Mouse (Mus musculus) adrenal gland, adult (tissue): ENCODE results near the gene Pex5.

Experiments used
- DNase-seq, 2 experiments: peaks; one replicate each; pipeline ENCODE4 v3.0.0; 2022 to 2023; ENCODE audit warnings: low spot score in 1 of 2; ENCODE audit not compliant: inconsistent age in 2 of 2

Gene Pex5

GRCm38 (mm10) chr6:124414927-124415325 is at the start of gene Pex5:
TSS of gene Pex5 (minus strand) at chr6:124415067.
- DNase-seq = peak; percentile 97 to 99

GRCm38 (mm10) chr6:124463881-124464291 is 49.0 kb upstream of the Pex5 start:
- no peak for DNase-seq

- DNase-seq = no peak
Observed at GRCm38 (mm10) chr6:124459388-124459787, 44.5 kb upstream of the Pex5 start.

GRCm38 (mm10) chr6:124458505-124458904 is 43.6 kb upstream of the Pex5 start:
- DNase-seq = no peak

GRCm38 (mm10) chr6:124457827-124458226 is 43.0 kb upstream of the Pex5 start:
- DNase-seq = no peak

GRCm38 (mm10) chr6:124456243-124456642 is 41.4 kb upstream of the Pex5 start:
- no peak for DNase-seq

- DNase-seq = peak in 1 of 2 experiments; percentile 73
Observed at GRCm38 (mm10) chr6:124453756-124454155, 38.9 kb upstream of the Pex5 start.

GRCm38 (mm10) chr6:124451995-124452394 is 37.1 kb upstream of the Pex5 start:
- DNase-seq = peak in 1 of 2 experiments; percentile 55

GRCm38 (mm10) chr6:124449668-124450383 is 35.0 kb upstream of the Pex5 start:
- peak in 1 of 2 experiments; percentile 50 for DNase-seq

- peak in 1 of 2 experiments; percentile 63 for DNase-seq
Observed at GRCm38 (mm10) chr6:124448959-124449667, 34.2 kb upstream of the Pex5 start.

GRCm38 (mm10) chr6:124448186-124448852 is 33.5 kb upstream of the Pex5 start:
- peak in 1 of 2 experiments; percentile 66 for DNase-seq

GRCm38 (mm10) chr6:124447356-124447755 is 32.5 kb upstream of the Pex5 start:
- DNase-seq = no peak

- peak; percentile 59 to 78 for DNase-seq
Observed at GRCm38 (mm10) chr6:124446459-124446858, 31.6 kb upstream of the Pex5 start.

GRCm38 (mm10) chr6:124446024-124446423 is 31.2 kb upstream of the Pex5 start:
- no peak for DNase-seq

GRCm38 (mm10) chr6:124443338-124443737 is 28.5 kb upstream of the Pex5 start:
- no peak for DNase-seq

GRCm38 (mm10) chr6:124436245-124436644 is 21.4 kb upstream of the Pex5 start:
- DNase-seq = no peak

- peak in 1 of 2 experiments; percentile 83 for DNase-seq
Observed at GRCm38 (mm10) chr6:124435173-124435572, 20.3 kb upstream of the Pex5 start.

GRCm38 (mm10) chr6:124433688-124434324 is 18.9 kb upstream of the Pex5 start:
- peak in 1 of 2 experiments; percentile 69 for DNase-seq

GRCm38 (mm10) chr6:124430784-124431495 is 16.1 kb upstream of the Pex5 start:
- DNase-seq = no peak

- peak in 1 of 2 experiments; percentile 49 for DNase-seq
Observed at GRCm38 (mm10) chr6:124430379-124430778, 15.5 kb upstream of the Pex5 start.
